Mouse (Mus musculus) liver, adult (tissue): ENCODE measurements around the gene Itgbl1.

ENCODE experiments used
- GATA4 ChIP-seq: IDR thresholded peaks from 2 replicates; pipeline ENCODE4 v1.6.1; 2014; ENCODE audit warnings: mild to moderate bottlenecking, low read length; ENCODE audit not compliant: insufficient replicate concordance

Itgbl1 gene

DNA sequence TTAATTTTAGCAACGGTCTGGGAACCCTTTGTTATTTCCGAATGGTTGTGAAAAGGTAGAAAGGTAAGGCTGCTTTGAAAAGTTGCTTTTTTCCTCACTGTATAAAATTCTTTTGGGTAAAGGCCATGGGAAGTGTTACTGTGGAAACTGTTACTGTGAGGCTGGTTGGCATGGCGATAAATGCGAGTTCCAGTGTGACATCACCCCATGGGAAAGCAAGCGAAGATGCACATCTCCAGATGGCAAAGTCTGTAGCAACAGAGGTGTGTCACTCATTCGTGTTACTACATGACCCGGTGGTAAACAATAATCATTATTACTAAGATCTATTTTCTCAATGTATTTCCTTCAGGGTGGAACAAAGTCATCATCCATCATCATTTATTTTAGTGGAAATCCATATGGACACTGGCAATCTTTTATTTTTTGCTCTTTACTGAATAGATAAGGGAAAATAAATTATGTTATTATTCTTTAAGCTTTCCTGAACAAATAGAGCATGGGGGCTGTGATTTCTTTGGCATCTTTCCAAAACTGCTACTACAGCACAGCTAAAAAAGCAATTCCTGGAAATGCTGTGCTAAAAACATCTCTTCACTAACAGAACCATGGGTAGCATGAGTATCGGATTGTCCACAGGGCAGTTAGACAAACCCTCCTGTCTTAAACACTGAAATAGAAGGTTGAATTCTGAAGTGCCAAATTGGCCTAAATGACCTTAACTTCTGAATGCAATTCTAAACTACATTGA lies 184.1 kb downstream of the Itgbl1 start:
- TF ChIP-seq GATA4, result no peak

DNA sequence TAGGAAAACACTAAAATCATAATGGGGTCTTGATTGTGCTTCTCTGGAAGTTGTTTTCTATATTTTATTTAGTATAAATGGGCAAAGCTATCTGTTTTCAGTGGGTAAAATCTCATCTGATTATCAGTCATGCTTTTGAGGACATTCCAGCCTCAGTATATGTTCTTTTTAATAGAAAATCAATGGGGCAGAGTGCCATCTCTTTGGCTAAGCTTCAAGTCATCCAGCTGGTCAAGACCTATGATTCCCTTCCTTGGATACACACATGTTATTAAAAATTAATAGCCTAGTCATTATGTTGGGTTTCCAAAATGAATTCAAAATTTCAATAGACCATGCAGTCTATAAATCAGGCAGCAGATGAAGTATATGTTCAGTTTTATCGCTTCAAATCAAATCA lies 204.8 kb downstream of the Itgbl1 start:
- TF ChIP-seq GATA4, result no peak

GRCm38 (mm10) chr14:123865779-123866726 lies 206.3 kb downstream of the Itgbl1 start:
- no peak for TF ChIP-seq GATA4

- TF ChIP-seq GATA4, result no peak
Measured at GRCm38 (mm10) chr14:123927903-123928302, 268.1 kb downstream of the Itgbl1 start.

DNA sequence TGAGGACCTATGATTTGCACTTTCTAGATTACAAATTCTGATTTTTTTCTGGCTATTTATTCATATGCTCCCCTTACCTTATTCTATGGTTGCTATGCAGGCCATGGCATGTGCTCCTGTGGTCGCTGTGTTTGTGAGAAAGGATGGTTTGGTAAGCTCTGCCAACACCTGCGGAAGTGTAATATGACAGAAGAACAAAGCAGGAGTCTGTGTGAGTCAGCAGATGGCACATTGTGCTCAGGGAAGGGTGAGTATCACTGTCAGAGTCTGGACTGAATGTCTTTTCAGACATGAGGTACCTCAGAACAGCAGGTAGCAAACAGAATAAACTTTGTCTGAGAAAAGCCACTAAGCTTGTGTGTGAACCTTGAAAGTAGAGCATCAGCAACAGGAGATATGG lies 306.8 kb downstream of the Itgbl1 start:
- no peak for TF ChIP-seq GATA4

- TF ChIP-seq GATA4, result no peak
Measured at GRCm38 (mm10) chr14:123967996-123968395, 308.2 kb downstream of the Itgbl1 start.

- no peak for TF ChIP-seq GATA4
Measured at GRCm38 (mm10) chr14:123990591-123991195, 330.9 kb downstream of the Itgbl1 start.
